ENCODE assay signal across 16 mouse cellular contexts in the genomic region with DNA sequence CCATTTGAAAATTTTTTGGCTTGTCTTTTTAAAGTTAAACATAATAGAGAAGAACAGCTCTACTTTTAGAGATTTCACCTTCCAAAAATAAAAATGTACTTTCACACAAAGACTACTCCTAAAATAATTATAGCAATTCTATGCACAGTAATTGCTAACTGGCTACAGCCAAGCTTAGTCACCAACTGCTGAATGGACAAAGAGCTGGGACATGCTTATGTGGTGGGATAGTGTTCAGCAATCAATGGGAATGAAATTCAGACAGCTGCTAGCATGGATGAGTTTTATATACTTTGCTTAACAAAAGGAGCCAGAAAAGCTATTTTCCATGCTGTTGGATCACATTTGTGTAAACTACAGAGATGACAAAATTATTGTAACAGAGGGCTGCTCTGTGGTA.
A peak's percentile ranks its signal among the peaks of the same experiment; 100 is the strongest.
DNase-seq lines count a peak whose midpoint lies in the region; ATAC-seq lines count a peak whose summit lies in the region.
"Had no signal": no experiment of that assay in that cellular context is flagged by ENCODE, and none has a peak within 500 bp of the region (broad histone marks: within the 10 kb centered on the region; RNA-seq: fewer than 3 reads in every experiment).

No protein-coding gene starts in this region.

- peak; percentile 100 for ATAC-seq in frontal cortex, adult (ENCODE audit: low TSS enrichment)
- ATAC-seq: forebrain, embryonic 14.5 days had no signal

- DNase-seq in frontal cortex, postnatal 25 days (ENCODE audit: low spot score in 2 of 2), result no peak
- peak; percentile 4 to 5 for DNase-seq in right cerebral cortex, adult 2 months (ENCODE audit: low spot score in 2 of 2)
- no peak for DNase-seq in right cerebral cortex, postnatal 4 days
- peak; percentile 10 to 13 for DNase-seq in left cerebral cortex, postnatal 36 days (ENCODE audit: low spot score in 2 of 2)
- DNase-seq in adrenal gland, adult 8-10 months, result no peak
- no peak for DNase-seq in ovary, postnatal 14 days (ENCODE audit: low spot score)
- DNase-seq: adrenal gland, postnatal 36 days; cerebellum, adult 11 months; cerebellum, adult 8-10 months; cerebellum, postnatal 14 days; embryo, embryonic 11 days; gastrocnemius, postnatal 10 days; heart, adult 18-20 months; heart, postnatal 14 days had no signal

- intact Hi-C loops in left cerebral cortex, postnatal 36 days (cut with DNase I), result no loop called here

Comparison
In these comparisons a context has a peak if more than half of its experiments do, and no peak if none do; other contexts are left out.
1. DNase-seq: peak in right cerebral cortex, adult 2 months (2 of 2) and left cerebral cortex, postnatal 36 days (2 of 2); none in frontal cortex, postnatal 25 days (0 of 2), right cerebral cortex, postnatal 4 days (single experiment), adrenal gland, adult 8-10 months (single experiment) and ovary, postnatal 14 days (single experiment).